Mouse (Mus musculus) layer of hippocampus, postnatal 25 days (tissue): ENCODE measurements around the gene Lipo1. TPM values are rescaled to one million over a fixed set of nuclear protein-coding genes. Genes with fewer than 3 reads are reported as not detected.
"Not testable (repeated sequence)": the region's sequence is repeated elsewhere in the genome, so short reads cannot be mapped to it uniquely, and the experiment has no call there.

Experiments used
- DNase-seq, 2 experiments: peaks; one replicate each; pipeline ENCODE4 v3.0.0; 2022; ENCODE audit warnings: mixed read lengths in 2 of 2, low spot score in 1 of 2; ENCODE audit errors: extremely low spot score in 1 of 2
- total RNA-seq, 2 experiments: library from RNA; stranded (reverse); gene quantifications; 2 replicates each; pipeline ENCODE4 v1.2.3; 2021

Gene Lipo1
- not detected for total RNA-seq

DNA sequence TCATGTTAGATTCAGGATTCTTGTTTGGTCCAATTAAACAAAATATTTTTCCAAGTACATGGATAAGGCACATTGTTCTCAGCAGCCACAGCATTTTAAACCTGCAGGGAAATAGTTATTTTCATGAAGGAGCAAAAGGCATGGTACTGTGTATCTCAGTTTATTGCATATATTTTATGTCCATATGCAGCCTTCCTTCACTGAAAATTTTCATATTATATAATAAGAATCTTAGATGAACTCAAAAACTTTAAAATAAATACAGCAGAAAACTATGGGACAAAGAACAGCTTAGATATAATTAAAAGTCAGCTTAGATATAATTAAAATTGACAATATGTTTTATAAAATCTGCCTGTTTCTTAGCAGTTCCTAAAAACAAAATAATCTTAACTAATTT lies at the start of gene Lipo1:
Gene Lipo1, minus strand, starts transcription at position 101 of the 400 bp plus-strand sequence.
- not testable (repeated sequence) for DNase-seq

DNA sequence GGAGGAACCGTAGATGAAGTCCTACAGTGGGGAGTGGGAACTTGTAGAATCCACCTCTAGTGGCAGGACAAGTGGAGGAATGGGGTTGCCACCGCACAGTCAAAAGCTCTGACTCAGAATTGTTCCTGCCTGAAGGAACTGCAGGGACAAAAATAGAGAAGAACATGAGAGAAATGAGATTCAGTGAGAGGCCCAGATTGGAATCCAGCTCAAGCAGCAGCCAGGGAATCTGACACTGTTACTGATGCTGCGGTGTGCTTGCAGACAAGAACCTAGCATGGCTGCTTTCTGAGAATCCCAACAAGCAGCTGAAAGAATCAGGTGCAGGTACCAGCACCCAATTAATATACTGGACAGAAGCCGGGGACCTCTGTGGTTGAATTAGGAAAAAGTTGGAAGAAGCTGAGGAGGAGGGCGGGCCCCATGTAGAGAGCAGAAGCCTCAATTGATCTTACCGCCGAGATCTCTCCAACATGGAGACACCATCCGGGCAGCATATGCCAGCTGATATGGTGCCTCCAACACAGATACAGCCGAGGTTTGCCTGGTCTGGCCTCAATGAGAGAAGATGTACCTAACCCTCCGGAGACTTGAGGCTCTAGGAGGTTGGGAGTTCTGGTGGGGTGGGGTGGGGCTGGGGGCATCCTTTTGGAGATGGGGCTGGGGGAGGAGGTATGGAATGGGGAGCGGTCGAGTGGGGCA lies 532 bp downstream of the Lipo1 start:
- no peak for DNase-seq

DNA sequence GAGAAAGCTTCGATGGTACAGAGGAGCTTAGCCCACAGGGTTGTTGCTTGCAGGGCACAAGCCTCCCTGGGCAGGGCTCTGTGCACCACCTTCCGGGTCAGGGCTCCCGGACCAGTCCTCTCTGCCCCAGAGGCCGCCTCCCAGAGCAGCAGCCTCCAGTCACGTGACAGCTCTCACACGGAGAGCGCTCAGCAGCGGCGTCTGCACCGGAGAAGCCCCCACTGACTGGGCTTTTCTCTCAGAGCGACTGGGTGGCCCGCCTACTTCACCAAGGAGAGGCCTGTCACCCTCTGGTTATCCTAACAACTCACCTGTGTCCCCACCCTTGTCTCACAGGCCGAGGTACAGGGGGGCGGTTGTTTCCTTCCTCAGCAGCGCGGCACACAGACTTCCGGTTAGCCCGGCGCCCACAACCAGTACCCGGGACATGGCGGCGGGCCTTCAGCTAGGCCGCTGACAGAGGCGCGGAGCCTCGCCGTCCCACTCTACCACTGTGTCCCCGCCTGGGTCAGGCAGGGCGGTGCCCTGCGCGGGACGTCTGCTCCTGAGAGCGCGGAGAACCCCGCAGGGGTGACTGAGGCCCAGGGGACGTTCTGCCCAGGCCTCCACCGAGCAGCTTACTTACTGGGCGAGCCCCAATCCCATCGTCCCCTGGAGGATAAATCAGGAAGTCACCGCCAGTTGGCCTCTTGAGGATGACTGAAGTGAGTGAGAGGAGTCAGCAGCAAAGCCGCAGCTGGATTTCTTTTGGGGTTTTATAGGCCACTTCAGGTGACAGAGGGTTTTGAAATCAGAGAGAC lies 25.8 kb downstream of the Lipo1 start, which contains the start of gene Lipo3:
Gene Lipo3, minus strand, starts transcription at position 665 of the 800 bp plus-strand sequence.
- DNase-seq = peak; percentile 7 to 8

DNA sequence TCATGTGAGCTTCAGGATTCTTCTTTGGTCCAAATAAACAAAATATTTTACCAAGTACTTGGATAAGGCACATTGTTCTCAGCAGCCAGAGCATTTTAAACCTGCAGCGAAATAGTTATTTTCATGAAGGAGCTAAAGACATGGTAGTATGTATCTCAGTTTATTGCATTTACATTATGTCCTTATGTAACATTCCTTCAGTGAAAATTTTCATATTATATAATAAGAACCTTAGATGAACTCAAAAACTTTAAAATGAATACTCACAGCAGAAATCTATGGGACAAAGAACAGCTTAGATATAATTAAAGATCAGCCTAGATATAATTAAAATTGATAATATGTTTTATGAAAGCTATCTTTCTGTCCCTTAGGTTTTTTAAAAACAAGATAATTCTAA lies 36.0 kb downstream of the Lipo1 start, which contains the start of gene Lipo2:
Gene Lipo2, minus strand, starts transcription at position 101 of the 400 bp plus-strand sequence.
- DNase-seq = not testable (repeated sequence)

Other genes with a start within 250 kb of the Lipo1 start
- gene Gm8978, start 162.2 kb downstream of the Lipo1 start, total RNA-seq = not detected
- gene Lipo2, start 36.1 kb downstream of the Lipo1 start, total RNA-seq = under 1 TPM; 0.17 to 0.33 TPM
- 1 to 10 TPM; 4.6 to 5.4 TPM for gene Lipo3, start 25.5 kb downstream of the Lipo1 start, total RNA-seq
- not detected for gene Lipf, start 173.7 kb upstream of the Lipo1 start, total RNA-seq
- gene Lipk, start 220.8 kb upstream of the Lipo1 start, total RNA-seq = not detected